Mouse (Mus musculus): ENCODE measurements at regions not wholly inside any gene's neighbourhood (a gene's known extent, or its start where the extent isn't known, plus 50 kb on each side); places are given as distances from the start of the nearest gene placed in this dataset.
A peak's percentile ranks its signal among the peaks of the same experiment; 100 is the strongest.

DNA sequence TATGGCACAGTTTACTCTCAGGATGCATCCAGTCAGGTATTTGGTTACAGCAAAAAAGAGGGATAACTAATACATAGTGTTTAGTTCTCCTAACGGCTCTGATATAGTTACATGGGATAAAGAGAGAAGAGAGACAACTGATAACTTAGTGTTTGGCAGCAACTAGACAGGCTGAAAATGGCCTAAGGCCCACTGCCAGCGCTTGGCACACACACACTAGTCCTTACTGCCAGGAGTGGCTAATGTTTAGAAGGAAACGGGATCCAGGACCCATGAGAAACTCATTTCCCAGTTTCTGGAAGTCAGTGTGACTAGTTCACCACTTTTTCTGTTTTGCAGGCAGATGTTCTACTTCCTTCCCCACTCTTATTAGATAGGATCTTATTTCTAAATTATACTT, 633.5 kb upstream of the Cylc2 start:
- intact Hi-C loops (cut with DNase I): no loop called here

DNA sequence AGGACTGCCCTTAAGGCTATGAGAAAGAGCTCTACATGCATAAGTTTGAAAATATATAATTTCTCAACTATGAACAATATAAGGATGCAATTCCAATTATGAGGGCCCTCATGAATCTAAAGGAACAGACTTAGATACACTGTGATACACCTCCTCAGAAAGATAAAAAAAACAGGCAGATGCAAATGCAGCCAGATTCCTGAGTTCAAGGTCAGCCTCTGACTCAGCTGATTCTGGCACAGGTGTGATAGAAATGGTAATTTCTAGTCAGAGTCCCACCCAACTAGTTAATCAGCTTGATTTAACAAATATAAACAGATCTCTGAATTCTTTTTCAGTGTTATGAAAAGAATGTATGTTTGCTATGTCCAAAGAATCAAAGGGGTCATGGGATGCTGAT, 595.8 kb upstream of the Cylc2 start:
- no peak for DNase-seq
- intact Hi-C loops (cut with DNase I): no loop called here

More for the DNA sequence above, 633.5 kb upstream of the Cylc2 start:
- DNase-seq: peak; percentile 26
